Mouse (Mus musculus): ENCODE measurements at regions not wholly inside any gene's neighbourhood (a gene's known extent, or its start where the extent isn't known, plus 50 kb on each side); places are given as distances from the start of the nearest gene placed in this dataset.

DNA sequence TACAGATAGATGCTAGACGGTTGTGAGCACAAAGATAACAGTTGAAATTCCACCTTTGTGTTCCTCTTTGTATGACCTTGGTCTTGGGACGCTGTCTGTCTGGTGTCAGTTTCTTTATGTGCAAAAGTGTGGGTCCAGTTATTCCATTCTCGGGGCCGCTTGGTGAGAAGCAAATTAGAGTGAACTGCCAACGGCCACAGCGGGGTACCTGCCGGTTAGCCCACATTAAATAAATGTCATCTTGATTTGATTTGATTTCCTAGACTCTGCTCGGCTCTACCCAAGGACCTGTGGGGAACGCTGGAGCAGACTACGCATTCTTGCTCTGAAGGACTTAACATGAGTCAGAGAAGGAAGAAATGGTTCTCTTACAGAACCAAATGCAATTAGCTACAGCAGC is 155.0 kb upstream of the Igsf21 start:
- DNase-seq = no peak

DNA sequence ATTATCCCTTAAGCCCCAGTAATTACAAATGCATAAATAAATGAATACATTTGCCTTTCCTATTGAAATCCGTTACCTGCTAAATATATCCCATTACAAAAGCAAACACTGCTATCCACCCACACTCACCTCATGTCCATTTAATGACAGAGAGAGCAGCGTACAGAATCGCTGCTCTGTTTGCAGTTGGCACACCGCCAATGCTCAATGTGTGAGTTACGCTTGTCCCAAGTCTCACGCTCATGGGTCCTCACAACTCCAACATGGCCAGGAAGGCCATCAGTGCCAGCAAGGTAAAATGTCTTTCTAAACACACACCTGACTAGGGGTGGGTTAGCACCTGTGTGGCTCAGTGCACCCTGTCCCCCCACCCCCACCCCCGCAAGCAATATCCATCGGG is 150.0 kb upstream of the Igsf21 start:
- no peak for DNase-seq

DNA sequence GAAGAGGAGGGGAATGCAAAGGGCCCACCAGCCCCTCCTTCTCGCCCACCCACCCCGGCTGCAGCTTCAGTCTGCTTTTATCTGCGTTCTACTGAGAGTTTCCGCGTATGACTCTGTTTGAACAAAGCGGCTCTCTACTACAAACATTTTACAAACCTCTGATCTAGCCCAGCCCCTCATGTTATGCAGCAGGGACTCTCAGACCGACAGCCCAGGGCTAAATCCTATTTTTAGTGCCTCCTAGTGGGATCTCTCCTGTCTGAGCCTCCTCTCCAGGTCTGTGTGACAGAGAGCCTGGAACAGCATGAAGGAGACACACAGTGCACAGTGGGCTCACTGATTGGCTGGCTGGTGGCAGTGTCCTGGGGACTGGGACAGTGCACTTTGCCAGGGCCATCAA is 145.7 kb upstream of the Igsf21 start:
- DNase-seq = no peak

DNA sequence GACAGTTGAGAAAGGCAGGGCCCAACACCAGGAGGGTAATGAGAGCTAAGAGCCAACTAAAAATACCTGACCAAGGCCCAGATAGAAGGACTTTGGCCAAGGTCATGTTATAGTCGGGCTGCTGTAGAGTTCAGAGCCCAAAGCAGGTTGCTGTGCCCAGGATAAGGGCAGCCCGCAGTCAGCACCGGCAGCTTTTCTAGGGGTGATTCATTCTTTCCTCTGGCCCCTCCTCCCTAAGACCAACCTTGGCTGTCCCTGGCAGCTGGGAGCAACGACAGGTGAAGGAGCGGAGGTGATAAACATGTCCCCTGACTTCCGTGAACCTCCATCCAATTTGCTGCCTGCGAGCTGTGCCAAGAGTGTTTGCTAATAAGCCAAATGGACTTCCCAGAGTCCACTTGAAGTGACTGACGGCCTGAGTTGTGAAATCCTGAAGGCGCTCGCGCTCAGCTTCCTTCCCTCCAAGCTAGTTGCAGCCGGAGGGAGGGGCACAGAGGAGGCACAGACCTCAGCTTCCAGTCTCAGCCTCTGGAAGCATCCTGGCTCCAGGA is 144.2 kb upstream of the Igsf21 start:
- no peak for DNase-seq

DNA sequence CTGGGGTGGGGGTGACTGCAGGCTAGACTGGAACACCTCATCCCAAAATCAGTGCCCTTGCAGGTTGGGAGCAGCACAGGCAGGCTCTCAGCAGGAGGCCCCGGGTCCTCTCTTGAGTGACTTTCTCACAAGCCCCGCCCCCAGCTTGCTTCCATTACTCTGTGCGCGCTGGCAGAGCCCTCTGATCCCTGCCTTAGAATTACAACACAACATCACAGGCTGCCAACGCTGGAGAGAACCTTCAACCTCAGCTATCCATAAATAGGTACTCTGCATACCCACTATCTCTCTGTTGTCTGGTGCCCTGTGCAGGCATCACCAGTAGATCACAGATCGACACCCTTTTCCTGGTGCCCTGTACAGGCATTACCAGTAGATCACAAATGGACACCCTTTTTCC is 139.1 kb upstream of the Igsf21 start:
- DNase-seq = no peak

DNA sequence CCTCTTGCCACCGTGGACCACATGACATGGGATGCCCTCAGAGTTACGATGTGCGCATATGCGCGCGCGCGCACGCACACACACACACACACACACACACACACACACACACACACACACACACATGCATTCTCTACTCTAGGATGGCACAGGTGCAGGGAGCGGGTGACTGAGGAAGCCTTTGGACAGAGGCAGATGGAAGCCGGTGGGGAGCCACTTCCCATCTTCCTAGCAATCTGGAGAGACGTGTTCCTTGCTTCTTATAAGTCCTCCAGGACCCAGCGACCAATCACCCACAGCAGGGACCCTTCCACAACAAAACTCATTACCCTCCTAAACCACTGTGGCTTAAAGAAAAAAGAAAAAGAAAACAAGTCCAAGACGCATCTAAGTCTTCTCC is 138.6 kb upstream of the Igsf21 start:
- no peak for DNase-seq

DNA sequence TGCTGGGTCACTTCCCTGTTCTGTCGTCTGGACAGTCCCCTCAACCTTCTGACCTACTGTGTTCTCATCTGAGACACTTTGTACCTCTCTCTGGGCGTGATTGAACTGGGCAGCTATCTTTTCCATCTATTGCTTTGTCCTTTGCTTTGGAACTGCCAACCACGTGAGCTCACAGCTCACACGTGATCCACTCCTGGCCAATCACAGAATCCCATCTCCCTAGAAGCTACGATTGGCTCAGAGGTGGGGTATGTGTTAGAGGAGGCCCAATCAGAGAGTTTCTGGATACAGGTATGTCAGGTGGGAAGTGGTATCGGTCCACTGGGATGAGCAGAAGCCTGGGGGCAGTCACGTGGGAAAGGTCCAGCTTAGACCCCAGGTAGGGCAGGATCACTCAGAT is 137.0 kb upstream of the Igsf21 start:
- no peak for DNase-seq

DNA sequence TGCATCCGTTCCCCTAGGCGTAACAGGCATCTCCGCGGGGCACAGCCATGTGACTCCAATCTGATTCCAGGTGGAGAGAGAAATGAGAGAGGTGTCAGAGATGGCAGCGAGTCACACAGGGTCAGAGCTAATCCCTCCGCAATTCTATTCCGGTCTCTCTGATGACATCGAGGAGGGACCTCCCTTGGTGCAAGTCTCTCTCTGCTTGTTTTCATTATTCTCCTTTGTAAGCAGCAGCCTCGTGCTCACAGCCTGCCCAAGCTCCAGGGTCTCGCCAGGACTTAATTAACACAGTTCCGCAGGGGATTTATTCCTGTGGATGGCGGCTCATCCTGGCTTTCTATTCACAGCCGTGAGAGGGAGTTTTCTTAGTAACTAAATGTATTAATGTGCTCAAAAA is 134.1 kb upstream of the Igsf21 start:
- DNase-seq = no peak

DNA sequence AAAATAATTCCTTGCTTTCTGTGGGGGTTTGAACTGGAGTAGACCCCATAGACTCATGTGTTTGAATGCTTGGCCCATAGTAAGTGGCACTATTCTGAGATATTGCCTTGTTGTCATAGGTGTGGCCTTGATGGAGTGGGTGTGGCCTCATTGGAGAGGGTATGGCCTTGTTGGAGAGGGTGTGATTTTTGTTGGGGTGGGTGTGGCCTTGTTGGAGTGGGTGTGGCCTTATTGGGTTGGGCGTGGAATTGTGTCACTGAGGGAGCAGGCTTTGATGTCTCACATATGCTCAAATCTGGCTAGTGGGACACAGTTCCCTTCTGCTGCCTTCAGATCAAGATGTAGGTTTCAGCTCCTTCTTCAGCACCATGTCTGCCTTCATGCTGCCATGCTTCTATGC is 131.4 kb upstream of the Igsf21 start:
- no peak for DNase-seq

DNA sequence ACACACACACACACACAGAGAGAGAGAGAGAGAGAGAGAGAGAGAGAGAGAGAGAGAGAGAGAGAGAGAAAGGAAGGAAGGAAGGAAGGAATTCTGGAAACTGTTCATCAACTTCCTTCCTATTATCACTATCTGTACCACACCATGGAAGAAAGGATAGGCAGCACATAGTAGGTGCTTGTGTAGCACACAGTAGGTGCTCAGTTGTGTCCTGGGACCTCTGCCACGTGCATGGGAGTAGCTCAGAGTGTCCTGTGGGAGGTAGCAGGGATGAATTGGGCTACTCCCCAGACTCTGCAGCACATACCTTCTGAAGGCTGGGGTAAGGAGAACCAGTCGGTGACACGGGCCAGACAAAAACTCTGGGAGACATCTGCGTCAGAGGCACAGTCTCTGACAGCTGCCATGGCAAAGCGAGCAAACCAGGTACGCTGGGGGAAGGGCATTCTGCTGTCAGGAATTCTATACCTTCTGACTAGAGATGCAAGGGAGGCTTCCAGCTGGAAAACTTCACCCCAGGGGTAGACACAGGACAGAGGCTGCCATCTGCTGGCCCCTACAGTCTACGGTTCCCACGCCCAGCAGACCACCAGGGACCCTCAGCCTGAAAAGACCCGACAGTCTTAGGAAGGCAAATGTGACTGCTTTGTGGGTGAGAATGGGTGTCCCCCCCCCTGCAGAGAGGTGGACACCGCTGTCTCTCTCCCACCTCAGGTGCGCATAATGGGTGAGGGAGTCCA is 126.2 kb upstream of the Igsf21 start:
- DNase-seq = no peak

DNA sequence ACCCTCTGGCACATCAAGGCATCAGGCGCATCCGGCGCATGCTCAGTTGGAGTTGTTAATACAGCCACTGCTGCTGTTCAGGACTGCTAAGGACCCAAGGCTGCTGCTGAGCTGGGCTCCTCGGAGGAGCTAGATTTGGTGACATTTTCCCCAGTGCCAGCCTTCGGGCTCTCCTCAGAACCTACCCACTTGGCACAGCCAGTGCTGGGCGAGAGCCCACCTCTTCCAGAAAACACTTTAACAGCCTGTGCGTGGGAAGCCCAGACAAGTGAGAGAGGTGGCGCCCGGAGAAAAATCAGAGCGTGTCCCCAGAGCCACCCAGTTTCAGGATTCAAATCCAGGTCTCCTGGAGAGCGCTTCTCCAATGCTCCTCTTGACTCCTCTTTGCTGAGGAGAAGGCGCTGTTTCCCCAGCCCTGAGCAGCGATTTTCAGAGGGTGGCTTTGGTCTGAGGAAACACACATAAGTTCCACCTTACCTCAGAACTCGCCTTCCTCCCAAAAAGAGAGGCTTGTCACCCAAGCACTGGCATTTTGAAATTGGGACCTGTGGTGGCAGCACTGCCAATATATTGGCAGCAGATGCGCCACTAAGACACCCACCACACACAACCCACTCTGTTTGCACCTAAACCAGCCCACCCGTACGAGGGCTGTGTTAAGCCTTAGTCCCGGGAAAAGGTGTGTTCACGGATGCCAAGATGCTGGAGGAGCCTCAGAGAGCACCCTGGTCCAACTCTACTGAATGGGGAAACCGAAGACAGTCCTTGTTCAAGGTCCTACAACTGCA is 125.0 kb upstream of the Igsf21 start:
- DNase-seq = no peak

DNA sequence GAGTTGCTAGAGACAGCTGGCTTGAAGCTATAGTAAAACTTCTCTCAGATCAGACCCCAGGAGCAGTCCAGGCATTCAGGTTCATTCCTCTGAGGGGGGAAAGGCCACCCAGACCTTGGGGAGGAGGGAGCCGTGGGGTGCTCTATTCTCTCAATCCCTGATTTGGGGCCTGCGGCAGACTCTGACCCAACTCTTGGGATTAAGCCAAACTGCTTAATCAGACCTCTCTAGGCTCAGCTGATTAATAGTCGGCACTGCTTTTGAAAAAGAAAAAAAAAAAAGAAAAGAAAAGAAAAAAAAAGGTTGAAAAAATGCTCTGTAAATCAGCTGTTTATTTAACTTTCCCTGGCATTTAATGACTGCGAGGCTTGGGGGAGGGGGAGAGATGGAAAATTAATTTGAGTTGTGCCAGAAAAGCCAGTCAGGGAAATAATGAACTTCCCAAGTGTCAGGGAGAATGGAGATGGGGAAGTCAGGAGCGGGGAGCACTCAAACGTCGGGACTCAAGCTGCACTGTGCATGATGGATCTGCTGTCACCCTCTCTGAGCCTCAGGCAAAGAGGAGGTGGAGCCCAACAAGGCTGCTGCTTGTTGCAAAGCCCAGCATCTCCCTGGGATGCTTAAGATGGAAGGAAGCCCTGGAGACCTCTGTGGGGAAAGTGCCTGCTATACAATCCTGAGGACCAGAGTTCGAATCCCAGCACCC is 120.5 kb upstream of the Igsf21 start:
- no peak for DNase-seq

DNA sequence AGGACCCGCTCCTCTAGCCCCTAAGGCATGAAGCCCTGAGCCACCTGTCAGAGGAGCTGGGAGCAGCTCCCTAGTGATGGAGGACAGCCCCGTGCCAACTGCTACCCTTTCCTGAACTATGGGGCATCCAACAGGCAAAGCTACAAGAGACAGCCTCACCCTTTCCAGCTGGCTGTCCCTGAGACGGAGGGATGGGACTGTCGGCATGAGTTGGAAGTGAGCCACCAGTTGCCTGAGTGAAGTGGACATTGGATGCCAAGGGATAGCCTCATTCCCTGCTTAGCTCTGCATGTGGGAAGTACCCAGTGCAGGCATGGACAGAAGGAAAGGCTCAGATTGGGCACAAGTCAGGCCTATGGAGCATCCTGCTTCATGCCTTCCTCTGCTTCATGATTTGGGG is 112.3 kb upstream of the Igsf21 start:
- no peak for DNase-seq

DNA sequence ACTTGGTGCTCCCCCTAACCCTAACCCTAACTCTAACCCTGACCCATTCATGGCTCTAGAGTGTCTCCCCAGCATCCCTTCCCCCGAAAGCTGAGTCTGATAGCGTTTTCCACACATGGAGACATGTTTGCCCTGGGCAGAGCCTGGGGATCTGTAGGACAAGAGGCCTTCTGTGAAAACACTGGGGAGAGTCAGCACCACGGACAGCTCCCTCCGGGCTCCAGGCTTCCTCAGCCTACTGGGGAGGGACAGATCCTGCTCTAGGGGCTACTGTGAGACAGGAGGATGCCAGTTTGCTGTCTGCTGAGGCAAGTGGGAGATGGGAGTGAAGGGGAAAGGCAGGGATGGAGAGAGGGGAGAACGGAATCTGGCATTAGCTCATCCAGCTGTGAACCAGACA is 111.5 kb upstream of the Igsf21 start:
- DNase-seq = peak; percentile 80

DNA sequence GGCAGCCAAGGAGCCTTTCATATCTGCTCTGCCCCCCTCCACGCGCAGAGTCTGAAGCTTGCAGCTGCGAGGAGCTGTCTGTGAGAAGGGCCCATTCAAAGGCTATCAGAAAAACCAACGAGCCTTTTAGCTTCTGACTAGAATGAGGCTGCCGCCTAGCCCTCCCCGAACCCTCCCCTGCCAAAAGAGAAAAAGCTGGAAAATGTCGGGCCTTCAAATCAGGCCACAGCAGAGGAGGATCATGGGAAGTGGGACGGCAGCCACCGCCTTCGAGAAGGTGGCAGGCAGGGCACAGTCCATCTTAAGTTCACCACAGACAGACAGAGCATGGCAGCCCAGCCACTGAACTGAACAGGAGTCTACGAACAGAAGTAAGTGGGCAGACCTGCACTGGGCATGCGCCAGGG is 108.6 kb upstream of the Igsf21 start:
- no peak for DNase-seq

DNA sequence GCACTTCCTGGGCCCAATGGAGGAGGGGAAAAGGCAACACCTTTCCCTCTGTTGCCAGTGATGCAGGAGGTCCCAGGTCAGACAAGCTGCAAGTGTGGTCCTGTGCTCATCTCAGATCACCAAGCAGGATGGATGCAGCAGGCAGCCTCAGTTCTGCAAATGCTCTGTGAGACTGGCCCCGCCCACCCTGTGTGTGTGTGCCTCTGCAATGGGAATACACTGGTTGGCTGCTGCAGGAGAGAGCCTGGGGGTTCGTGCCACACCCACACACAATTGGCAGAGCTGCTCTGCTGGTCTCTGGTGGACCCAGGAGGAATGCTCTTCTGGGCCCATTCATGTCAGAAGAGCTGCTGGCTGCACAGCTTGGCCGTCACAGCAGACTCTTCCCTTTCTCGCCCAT is 102.2 kb upstream of the Igsf21 start:
- DNase-seq = no peak

DNA sequence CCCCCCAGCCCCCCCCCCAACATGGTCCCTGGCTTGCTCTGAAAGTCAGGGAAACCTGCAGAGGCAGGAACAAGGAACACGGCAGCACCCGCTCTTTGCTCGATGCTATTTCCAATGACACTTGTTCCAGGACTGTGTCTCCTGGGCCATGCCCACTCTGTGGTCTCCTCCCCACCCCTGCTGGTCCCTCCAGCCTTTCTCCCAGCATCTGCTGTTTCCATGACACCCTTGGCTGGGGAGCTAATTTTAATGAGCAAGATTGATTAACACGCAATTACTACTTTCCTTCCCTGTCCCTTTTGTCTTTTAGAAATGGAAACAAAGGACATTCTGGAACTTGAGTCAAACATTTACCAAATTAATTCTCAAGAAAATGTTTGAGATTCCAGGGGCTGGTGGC is 83.6 kb upstream of the Igsf21 start:
- no peak for DNase-seq

DNA sequence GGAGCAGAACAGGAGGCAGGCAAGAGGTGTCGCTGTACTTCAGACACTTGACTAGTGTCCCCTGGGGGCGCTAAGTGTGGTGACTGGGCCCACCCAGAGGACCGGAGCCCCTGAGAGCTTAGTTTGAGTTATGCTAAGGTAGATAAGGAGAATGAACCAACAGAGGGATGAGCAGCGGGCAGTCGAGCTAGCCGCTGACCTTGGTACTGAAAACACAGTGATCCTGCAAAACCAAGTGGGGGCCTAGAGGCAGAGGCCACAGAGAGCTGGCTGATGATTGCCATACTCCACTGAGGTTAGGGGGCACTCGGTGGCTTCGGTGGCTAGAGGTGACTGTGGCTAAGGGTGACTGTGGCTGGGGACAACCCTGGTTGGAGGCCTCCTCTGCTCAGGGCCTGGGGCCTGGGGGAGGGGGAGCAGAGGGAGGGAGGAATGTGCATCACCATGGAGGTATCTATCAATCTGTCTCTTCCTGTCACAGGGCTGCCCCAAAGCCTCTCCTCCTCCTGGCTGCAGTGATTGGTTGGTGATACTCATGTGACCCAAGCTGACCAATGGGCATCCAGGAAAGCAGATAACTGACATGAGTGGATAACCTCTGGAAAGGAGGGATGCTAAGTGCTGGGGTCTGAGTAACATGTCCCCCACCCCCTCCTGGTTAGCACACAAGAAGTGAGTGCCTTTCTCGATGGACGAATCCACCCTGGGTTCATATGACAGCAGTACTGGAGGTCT is 80.3 kb upstream of the Igsf21 start:
- DNase-seq = no peak

DNA sequence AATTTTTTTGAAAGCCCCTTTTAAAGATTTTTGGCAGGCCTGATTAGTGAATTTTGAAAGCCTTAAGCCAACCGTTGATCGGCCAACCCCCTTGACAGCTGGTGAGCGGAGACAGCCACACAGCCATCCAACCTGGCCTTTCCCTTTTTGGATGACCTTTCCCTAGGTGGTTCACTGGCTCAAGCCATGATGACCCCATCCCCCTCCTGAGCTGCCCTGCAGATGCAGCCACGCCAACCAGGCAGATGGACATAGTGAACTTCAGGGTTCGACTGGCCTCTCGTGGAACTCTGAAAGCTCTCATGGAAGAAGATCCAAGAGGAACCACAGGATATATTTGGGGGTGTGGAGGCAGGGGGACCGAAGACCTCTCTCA is 79.1 kb upstream of the Igsf21 start:
- no peak for DNase-seq

DNA sequence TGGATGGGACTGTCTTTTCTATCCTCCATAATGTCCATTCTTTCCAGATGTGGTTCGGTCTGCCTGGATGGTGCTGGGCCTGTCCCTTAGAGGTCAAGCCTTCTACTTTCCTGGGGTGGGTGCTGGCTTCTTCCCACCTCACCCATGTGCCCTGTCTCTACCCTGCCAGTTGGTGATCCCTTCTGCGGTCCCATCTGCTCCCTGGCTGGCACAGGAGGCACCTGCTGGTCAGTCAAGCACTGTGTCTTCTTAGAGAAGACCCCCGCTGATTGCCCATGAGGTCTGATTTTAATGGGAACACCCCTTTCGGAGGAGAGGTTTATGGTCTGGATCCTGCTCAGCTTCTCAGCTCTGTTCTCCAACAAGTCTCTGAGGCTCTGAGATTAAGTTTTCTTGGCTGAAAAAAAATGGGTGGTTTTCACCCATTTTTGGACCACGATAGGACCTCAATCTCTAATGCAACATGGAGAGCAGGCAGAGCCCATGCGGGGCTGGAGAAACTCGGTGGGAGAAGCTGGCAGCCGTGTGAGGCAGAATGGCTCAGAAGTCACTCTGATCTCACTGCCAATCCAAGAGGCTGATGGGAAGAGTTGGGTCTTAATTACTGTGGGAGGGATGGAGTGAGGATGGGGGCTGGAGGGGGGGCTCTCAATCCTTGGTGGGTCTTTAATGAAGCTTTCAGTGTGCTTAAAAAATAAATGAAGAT is 78.5 kb upstream of the Igsf21 start:
- no peak for DNase-seq

DNA sequence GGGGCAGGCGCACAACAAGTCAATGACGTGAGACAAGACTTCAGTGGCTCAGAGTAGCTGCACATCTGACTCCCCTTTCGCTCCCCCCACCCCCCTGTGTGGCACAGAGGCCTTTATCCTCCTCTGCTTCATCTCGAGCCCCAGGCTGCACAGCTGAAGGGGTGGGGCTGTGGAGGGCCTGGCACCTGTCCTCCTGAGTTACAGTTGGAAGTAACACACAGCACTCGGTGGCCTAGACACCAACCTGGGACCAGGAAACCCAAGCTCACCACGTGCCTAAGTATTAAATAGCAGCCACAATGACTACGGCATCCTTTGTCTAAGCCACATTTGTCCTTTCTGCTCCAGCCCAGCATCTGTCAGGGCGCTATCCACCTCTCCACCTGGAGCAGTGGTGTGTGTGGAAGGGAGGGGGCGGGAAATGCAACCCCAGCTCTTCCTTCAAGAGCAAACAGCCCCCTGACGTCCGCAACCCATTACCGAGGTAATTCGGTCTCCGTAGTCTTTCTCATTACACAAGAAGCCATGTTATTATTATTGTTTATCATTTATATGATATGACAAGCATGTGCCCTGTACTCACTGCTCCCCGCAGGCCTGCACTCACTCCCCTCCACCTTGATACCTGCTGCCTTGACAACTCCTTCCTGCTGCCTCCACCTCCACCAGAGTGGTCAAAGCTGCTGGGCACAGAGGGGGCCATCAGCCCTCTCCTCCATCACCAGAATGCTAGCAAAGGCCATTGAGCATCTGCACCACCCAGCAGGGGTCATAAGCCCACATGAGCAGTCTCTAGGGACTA is 73.7 kb upstream of the Igsf21 start:
- no peak for DNase-seq

DNA sequence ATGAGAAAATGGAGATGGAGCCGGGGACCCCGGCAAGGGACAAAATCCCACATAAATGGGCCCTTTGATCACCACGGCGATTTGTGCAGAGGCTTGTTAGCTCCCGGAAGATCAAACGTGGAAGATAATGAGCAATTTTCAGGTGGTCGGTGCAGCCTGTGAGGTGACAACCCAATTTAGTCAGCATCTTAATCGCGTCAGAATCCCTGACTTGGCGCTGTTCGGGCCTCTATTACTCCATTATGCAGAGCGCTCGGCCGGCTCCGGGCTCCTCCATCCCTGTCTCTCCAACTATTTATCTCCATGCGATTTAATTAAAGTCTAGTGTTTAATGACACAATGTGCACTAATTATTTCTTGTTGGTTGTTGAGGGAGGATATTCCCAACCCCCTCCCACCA is 66.1 kb upstream of the Igsf21 start:
- no peak for DNase-seq

Data from kidney, postnatal 14 days (tissue).